Mouse (Mus musculus): Measurements from ENCODE around the gene Plin5. TPM values are rescaled to one million over a fixed set of nuclear protein-coding genes. Genes with fewer than 3 reads are reported as not detected.
"Not testable (repeated sequence)": the region's sequence is repeated elsewhere in the genome, so short reads cannot be mapped to it uniquely, and the experiment has no call there.

Plin5 gene
- polyA plus RNA-seq, 1 experiment from 2014 or later, result 1.3 TPM

DNA sequence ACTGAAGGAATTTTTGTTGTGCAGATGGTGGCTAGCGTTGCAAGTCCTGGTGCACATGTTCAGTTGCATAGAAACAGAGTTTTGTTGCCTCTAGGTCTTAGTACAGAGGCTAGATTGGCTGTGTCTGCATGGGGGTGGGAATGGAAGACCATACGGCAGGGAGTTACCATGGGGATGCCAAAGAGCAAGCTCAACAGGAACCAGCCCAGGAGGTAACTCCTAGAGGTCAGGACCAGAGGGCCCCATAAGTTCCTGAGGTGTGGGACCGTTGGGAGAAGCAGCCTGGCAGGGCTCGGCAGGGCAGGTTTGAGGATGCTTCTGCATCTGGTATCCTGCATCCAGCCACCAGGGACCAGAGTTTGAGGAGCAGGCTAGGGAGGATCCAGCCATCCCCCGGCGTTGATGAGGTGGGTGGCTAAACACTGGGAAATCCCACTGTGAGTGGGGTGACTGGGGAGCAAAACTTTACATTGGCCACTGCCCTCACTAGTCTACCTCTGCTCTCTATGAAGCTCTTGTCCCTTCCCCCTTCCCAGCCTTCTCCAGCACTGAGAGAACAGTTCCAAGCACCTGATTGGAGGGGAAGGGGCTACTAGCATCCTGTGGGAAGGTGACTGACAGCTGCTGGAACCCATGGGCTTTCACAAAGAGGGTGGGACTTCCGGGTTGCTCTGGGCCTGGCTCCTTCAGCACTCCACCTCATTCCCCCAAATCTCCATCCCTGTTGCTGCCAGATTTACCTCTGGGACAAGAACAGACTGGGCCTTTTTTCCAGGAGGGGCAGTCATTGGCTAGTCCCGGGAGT lies 36.4 kb downstream of the Plin5 start:
- peaks cover 20% of the 10 kb centered on the region for H3K36me3 ChIP-seq (replicated peaks)
- 17% methylated on average over 8 of the region's 8 CpGs for WGBS (ENCODE audit: insufficient replicate concordance)
- ATAC-seq (ENCODE audit: insufficient read depth), result no peak
- peaks cover 39% of the 10 kb centered on the region for H3K4me1 ChIP-seq (replicated peaks)
- no peaks in the 10 kb centered on the region for H3K27me3 ChIP-seq
- H3K9ac ChIP-seq, result peak overlapping the region; percentile 91
- peak overlapping the region; percentile 99 for H3K4me2 ChIP-seq
- H3K9me3 ChIP-seq (replicated peaks), result no peaks in the 10 kb centered on the region
- H3K27ac ChIP-seq (replicated peaks), result 0 out of 2 replicates have a peak overlapping the region, but pooled peaks have one; percentile 7
- peak overlapping the region; percentile 81 for H3K4me3 ChIP-seq (replicated peaks)

DNA sequence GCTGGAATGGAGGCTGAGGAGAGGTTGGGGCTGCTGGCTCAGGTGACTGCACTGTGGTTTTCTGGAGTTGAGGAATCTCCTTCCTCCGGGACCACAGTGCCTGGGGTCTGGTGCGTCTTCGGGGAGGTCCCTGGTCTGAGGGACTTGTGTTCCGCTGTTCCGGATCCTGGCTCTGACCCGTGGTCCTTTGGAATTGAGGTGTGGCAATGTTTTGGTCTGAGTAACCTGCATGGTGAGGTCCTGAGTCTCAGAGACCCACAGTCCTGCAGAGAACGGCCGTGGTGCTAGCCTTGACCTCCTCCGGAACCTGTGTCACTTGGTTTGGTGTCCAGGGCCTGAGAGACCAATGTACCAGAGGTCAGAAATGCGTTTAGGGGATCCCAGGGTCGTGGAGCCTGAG lies 37.5 kb downstream of the Plin5 start:
- Histone ChIP-seq H3K4me3 (replicated peaks) (peak overlapping the region; percentile 81), H3K27ac (replicated peaks) (peak overlapping the region; percentile 82), H3K27me3 (no peaks in the 10 kb centered on the region), H3K9me3 (replicated peaks) (no peaks in the 10 kb centered on the region), H3K9ac (peak overlapping the region; percentile 91), H3K4me1 (replicated peaks) (peaks cover 49% of the 10 kb centered on the region), H3K4me2 (peak overlapping the region; percentile 99), H3K36me3 (replicated peaks) (peaks cover 20% of the 10 kb centered on the region)
- WGBS (ENCODE audit: insufficient replicate concordance), result under 1% methylated on average over 11 of the region's 11 CpGs
- ATAC-seq (ENCODE audit: insufficient read depth), result no peak

DNA sequence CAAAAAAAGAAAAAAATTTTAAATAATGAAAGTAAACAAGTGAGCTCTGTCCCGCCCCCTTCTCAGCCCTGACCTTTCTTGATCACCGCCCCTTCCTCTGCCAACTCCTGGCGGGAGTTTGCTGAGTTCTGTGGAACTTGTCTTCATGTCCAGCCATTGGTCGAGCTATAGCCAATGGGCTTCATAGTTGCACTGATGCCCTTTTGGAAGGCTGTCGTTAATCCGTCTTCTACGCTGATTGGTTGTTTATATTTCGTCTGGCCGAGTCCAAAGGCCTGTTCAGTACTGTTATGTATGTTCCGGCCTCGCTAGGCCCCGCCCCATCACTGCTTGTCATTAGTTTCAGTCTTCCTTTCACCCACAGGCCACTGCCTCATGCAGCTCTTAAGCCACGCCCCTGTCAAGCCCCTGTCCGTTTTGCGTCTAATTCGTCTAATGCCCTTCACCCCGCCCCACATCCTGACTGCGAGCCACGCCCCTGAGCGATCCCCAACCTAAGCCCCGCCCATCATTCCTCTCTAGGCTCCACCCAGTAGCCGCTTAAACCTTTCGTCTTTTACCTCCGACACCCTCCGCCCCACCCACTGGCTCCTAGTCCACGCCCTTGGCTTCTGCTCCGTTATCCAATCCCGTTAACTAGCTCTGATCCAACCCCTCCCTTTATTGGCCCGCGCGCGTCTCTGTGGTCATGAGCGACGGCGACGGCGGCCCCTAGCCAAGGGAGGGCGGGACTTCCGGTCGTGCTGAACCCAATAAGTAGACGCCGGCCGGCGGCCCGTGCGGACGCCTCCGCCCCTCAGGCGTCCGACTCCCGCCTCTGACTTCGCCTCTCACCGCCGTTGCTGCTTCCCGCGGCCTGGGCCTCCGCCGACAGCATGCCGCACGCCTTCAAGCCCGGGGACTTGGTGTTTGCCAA lies 38.3 kb downstream of the Plin5 start, which contains the start of gene Hdgfl2:
Gene Hdgfl2, plus strand, starts transcription at position 755 of the 916 bp plus-strand sequence.
- peak; percentile 90 for ATAC-seq (ENCODE audit: insufficient read depth)
- Histone ChIP-seq H3K36me3 (replicated peaks) (peaks cover 20% of the 10 kb centered on the region), H3K9ac (peak within 1 kb of the TSS; percentile 91), H3K4me1 (replicated peaks) (peaks cover 55% of the 10 kb centered on the region), H3K4me3 (replicated peaks) (peak within 1 kb of the TSS; percentile 81), H3K27ac (replicated peaks) (peak within 1 kb of the TSS; percentile 84), H3K9me3 (replicated peaks) (no peaks in the 10 kb centered on the region), H3K27me3 (no peaks in the 10 kb centered on the region), H3K4me2 (peak within 1 kb of the TSS; percentile 99)
- WGBS (ENCODE audit: insufficient replicate concordance), result under 1% methylated on average over 61 of the region's 61 CpGs

DNA sequence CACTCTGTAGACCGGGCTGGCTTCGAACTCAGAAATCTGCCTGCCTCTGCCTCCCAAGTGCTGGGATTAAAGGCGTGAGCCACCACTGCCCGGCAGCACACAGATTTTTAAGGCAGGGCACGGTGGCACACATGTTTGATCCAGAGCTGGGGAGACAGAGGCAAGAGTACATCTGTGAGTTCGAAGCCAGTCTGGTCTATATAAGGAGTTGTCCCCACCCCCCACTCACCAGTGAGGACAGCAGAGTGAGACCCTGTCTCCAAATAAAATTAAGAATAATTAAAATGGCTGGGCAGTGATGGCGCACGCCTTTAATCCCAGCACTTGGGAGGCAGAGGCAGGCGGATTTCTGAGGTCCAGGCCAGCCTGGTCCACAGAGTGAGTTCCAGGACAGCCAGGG lies 39.0 kb downstream of the Plin5 start:
- Histone ChIP-seq H3K27ac (replicated peaks) (peak overlapping the region; percentile 84), H3K4me1 (replicated peaks) (peaks cover 62% of the 10 kb centered on the region), H3K4me2 (peak overlapping the region; percentile 99), H3K4me3 (replicated peaks) (peak overlapping the region; percentile 81), H3K36me3 (replicated peaks) (peaks cover 15% of the 10 kb centered on the region)
- not testable (repeated sequence) for ATAC-seq (ENCODE audit: insufficient read depth); H3K27me3 ChIP-seq; H3K9ac ChIP-seq; H3K9me3 ChIP-seq (replicated peaks)
- WGBS (ENCODE audit: insufficient replicate concordance), result 55% methylated on average over 9 of the region's 9 CpGs

DNA sequence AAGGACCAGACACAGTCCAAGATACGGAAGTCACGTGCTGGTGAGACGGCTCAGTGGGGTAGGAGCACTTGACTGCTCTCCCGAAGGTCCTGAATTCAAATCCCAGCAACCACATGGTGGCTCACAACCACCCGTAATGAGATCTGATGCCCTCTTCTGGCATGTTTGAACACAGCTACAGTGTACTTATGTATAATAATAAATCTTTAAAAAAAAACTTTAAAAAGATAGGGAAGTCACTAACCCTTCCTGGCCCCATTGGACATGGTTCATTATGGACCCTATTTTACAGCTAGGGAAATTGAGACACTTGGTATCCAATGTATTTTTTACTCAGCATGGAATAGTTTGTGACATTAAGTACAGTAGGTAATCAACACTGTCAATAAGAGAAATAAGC lies 39.9 kb downstream of the Plin5 start:
- WGBS (ENCODE audit: insufficient replicate concordance), result 73% methylated on average over 5 of the region's 5 CpGs
- peaks cover 9% of the 10 kb centered on the region for H3K36me3 ChIP-seq (replicated peaks)
- no peak for ATAC-seq (ENCODE audit: insufficient read depth)
- H3K4me2 ChIP-seq, result no peak overlapping the region
- H3K4me1 ChIP-seq (replicated peaks), result peaks cover 60% of the 10 kb centered on the region
- no peak overlapping the region for H3K9ac ChIP-seq
- H3K9me3 ChIP-seq (replicated peaks), result no peaks in the 10 kb centered on the region
- no peaks in the 10 kb centered on the region for H3K27me3 ChIP-seq
- no peak overlapping the region for H3K27ac ChIP-seq (replicated peaks)
- no peak overlapping the region for H3K4me3 ChIP-seq (replicated peaks)

DNA sequence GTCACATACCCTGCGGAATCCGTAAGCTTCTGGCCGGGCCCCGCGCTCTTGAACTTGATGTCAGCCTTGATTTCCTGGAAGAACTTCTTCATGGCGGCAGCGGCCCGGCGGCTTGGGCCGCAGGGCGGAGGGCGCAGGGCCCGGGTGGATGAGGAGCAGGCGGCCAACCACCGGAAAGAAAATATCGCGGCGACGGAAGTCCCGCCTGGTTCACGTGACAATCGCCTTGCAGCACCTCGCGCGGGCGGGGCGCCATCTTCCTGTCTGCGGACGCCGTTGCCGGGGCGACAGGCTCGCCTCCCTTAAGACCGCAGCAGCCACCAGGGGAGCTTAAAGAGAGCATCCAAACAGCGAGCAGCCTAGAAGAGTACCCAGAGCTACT lies 42.6 kb downstream of the Plin5 start, which contains the start of gene Ubxn6:
Gene Ubxn6, minus strand, starts transcription at position 202 of the 382 bp plus-strand sequence.
- peaks cover 29% of the 10 kb centered on the region for H3K36me3 ChIP-seq (replicated peaks)
- H3K4me2 ChIP-seq, result peak within 1 kb of the TSS; percentile 93
- peak within 1 kb of the TSS; percentile 78 for H3K4me3 ChIP-seq (replicated peaks)
- under 1% methylated on average over 35 of the region's 35 CpGs for whole genome bisulfite sequencing (ENCODE audit: insufficient replicate concordance)
- peak within 1 kb of the TSS; percentile 98 for H3K27ac ChIP-seq (replicated peaks)
- peaks cover 33% of the 10 kb centered on the region for H3K4me1 ChIP-seq (replicated peaks)
- H3K9ac ChIP-seq, result peak within 1 kb of the TSS; percentile 70
- no peaks in the 10 kb centered on the region for H3K9me3 ChIP-seq (replicated peaks)
- H3K27me3 ChIP-seq, result no peaks in the 10 kb centered on the region
- ATAC-seq (ENCODE audit: insufficient read depth), result peak; percentile 11

DNA sequence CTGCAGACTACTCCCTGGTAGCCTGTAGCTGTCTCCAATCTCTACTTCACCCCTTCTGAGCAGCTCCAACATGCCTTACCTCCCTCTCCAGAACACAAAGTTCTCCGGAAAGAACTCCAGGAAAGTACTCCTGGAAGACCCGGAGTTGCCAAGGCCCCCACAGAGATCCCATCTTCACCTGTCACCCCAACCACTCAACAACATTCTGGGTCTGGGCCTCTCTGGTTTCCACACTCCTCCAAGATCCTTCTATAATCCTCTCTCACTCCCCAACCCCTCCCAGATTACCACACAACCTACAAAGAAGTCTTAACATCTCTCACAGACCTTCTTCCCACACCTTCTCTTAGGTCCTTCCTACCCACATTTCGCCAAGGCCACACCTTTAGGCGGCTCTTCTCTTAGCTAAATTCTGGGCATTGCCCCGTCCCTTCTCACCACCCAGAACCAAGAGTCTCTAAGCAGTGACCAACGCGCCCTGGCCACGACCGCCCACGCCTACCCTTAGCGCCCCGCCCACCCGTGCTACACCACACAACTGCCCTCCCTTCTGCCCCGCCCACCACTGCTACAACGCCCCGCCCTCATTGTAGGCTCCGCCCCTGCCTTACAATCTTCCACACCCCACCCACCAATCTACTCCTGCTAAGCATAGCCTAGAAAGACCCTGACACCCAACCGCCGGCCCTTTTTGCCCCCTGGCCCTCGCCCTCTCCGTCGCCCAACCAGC lies 43.1 kb downstream of the Plin5 start:
- peak overlapping the region; percentile 78 for H3K4me3 ChIP-seq (replicated peaks)
- peak overlapping the region; percentile 93 for H3K4me2 ChIP-seq
- H3K4me1 ChIP-seq (replicated peaks), result peaks cover 31% of the 10 kb centered on the region
- H3K9me3 ChIP-seq (replicated peaks), result no peaks in the 10 kb centered on the region
- peak; percentile 9 for ATAC-seq (ENCODE audit: insufficient read depth)
- H3K27ac ChIP-seq (replicated peaks), result peak overlapping the region; percentile 98
- peak overlapping the region; percentile 70 for H3K9ac ChIP-seq
- peaks cover 34% of the 10 kb centered on the region for H3K36me3 ChIP-seq (replicated peaks)
- 9% methylated on average over 22 of the region's 22 CpGs for whole genome bisulfite sequencing (ENCODE audit: insufficient replicate concordance)
- no peaks in the 10 kb centered on the region for H3K27me3 ChIP-seq

DNA sequence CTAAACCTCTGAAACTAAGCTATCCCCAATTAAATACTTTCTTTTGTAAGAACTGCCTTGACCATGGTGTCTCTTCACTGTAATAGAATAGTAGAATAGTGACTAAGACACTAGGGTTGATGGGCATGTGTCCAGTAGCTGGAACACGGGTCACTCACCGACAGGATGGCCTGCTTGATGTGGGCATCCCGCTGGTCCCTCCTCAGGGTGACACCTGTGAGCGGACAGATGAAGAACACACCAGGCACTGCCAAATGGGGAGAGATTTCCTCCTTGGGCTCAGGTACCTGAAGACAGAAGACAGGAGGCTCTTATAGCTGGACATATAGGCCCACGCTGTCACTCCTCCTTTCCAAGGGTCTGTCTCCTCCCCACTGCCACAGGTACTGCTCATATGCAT lies 45.2 kb downstream of the Plin5 start:
- H3K9me3 ChIP-seq (replicated peaks), result no peaks in the 10 kb centered on the region
- peaks cover 54% of the 10 kb centered on the region for H3K36me3 ChIP-seq (replicated peaks)
- ATAC-seq (ENCODE audit: insufficient read depth), result no peak

DNA sequence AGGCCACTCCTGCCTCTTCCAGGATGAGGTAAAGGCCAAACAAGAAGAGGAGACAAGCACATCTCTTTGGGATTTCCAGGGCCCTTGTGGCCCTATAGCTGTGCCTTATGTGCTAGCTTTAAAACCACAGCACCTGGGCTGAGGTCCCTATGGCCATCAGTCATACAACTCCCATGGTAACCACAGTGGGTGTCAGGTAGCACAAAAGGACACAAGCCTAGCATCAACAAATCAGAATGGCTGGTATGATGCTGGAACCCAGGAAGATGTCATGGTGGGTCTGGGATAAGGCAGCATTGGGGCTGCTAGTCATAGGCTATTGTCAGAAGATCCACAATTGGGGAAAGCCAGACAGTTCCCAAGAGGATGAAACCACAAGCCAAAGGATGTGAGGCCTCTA lies 46.3 kb downstream of the Plin5 start:
- H3K9me3 ChIP-seq (replicated peaks), result no peaks in the 10 kb centered on the region
- no peak overlapping the region for H3K27ac ChIP-seq (replicated peaks)
- H3K4me3 ChIP-seq (replicated peaks), result no peak overlapping the region
- H3K4me1 ChIP-seq (replicated peaks), result peaks cover 24% of the 10 kb centered on the region
- no peak for ATAC-seq (ENCODE audit: insufficient read depth)
- H3K36me3 ChIP-seq (replicated peaks), result peaks cover 66% of the 10 kb centered on the region
- H3K9ac ChIP-seq, result no peak overlapping the region
- no peak overlapping the region for H3K4me2 ChIP-seq
- no peaks in the 10 kb centered on the region for H3K27me3 ChIP-seq

More for the DNA sequence above, 45.2 kb downstream of the Plin5 start:
- 83% methylated on average over 5 of the region's 5 CpGs for WGBS (ENCODE audit: insufficient replicate concordance)
- H3K4me3 ChIP-seq (replicated peaks), result no peak overlapping the region
- H3K9ac ChIP-seq, result no peak overlapping the region
- H3K4me1 ChIP-seq (replicated peaks), result peaks cover 24% of the 10 kb centered on the region
- no peak overlapping the region for H3K4me2 ChIP-seq
- H3K27ac ChIP-seq (replicated peaks), result no peak overlapping the region
- no peaks in the 10 kb centered on the region for H3K27me3 ChIP-seq

DNA sequence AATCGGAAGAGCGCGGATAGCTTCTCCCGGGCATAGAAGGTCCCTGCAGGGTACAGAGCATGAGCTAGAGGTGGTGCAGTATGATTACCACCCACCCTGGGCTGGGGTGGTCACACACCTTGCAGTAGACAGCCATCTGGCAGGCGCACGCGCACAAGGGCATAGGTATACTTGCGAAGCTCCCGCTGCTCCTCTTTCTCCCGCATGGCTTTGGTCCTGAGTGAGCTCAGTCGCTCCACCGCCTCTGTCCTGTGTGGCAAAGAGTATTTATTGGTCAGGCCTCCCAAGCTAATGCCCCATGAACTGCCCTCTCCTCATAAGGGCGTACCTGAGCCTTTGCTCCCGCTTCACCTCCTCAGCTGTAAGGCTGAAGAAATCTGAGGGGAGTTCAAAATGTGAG lies 48.3 kb downstream of the Plin5 start:
- H3K9ac ChIP-seq, result no peak overlapping the region
- H3K9me3 ChIP-seq (replicated peaks), result no peaks in the 10 kb centered on the region
- no peak overlapping the region for H3K4me2 ChIP-seq
- H3K4me1 ChIP-seq (replicated peaks), result peaks cover 8% of the 10 kb centered on the region
- H3K27ac ChIP-seq (replicated peaks), result no peak overlapping the region
- no peak for ATAC-seq (ENCODE audit: insufficient read depth)
- H3K4me3 ChIP-seq (replicated peaks), result no peak overlapping the region
- 90% methylated on average over 14 of the region's 14 CpGs for WGBS (ENCODE audit: insufficient replicate concordance)
- no peaks in the 10 kb centered on the region for H3K27me3 ChIP-seq
- peaks cover 86% of the 10 kb centered on the region for H3K36me3 ChIP-seq (replicated peaks)

All from liver, embryonic 15.5 days (tissue).